Mouse (Mus musculus): Measurements from ENCODE around the gene Rap1gap. TPM values are rescaled to one million over a fixed set of nuclear protein-coding genes. Genes with fewer than 3 reads are reported as not detected.
A peak's percentile ranks its signal among the peaks of the same experiment; 100 is the strongest.

The Rap1gap gene
- polyA plus RNA-seq, 1 experiment from 2014 or later: 7.7 TPM

DNA sequence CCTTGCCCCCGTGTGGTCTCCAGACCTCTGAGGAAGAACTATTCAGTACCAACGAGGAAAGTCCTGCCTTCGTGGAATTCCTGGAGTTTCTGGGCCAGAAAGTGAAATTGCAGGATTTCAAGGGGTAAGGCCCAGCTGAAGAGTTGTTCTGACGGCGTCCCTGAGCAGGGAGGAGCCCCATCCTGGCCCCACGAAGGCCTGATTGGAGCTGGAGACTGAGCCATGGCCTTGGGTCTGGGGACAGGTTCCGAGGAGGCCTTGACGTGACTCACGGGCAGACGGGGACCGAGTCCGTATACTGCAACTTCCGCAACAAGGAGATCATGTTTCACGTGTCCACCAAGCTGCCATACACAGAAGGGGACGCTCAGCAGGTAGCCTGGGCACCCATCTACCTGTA lies 53.1 kb downstream of the Rap1gap start:
- Histone ChIP-seq H3K4me1 (peaks cover 25% of the 10 kb centered on the region), H3K27me3 (0 out of 2 replicates have a peak, but pooled peaks cover 3% of the 10 kb centered on the region), H3K9me3 (no peaks in the 10 kb centered on the region), H3K9ac (no peak overlapping the region), H3K4me2 (no peak overlapping the region), H3K4me3 (no peak overlapping the region), H3K27ac (no peak overlapping the region), H3K36me3 (no peaks in the 10 kb centered on the region; the same call in 1 of the 2 replicates)
- ATAC-seq (ENCODE audit: insufficient number of reproducible peaks, low FRiP score, low TSS enrichment, low read depth): no peak
- WGBS: 66% methylated on average over 15 of the region's 15 CpGs

DNA sequence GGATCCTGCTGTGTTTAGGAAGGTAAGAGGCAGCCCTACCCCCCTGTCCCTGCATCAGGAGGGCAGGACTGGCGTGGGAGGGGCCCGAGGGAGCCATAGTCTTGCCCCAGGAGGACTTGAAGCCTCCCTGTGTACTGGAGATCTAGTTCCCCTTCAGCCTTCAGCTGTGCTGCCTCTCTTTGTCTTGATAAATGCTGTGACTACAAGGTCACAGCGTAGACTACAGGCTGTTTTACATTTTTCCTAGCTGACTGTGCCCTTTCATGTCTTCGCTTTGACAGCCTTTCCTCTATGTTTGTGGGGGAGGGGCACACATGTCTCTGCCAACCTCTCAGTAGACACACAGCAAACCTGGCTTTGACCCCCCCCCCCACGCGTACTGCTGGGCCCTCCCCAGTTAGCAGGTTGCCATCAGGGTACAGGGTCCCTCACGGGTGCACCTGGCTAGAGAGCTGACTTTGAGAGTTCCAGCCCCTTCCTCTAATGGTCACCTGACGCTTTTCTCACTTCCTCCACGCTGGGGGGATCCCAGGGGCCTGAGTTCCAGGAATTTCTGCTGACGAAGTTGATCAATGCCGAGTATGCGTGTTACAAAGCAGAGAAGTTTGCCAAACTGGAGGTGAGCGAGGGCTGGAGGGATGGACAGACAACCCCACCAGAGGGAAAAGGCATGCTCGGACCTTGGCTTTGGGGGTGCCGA lies 55.0 kb downstream of the Rap1gap start:
- H3K9me3 ChIP-seq: no peaks in the 10 kb centered on the region
- ATAC-seq (ENCODE audit: insufficient number of reproducible peaks, low FRiP score, low TSS enrichment, low read depth): no peak
- H3K4me3 ChIP-seq: no peak overlapping the region
- H3K27me3 ChIP-seq: peaks cover 21% of the 10 kb centered on the region
- H3K27ac ChIP-seq: no peak overlapping the region
- no peaks in the 10 kb centered on the region; the same call in 1 of the 2 replicates for H3K36me3 ChIP-seq
- 28% methylated on average over 15 of the region's 15 CpGs for WGBS
- H3K4me1 ChIP-seq: peaks cover 39% of the 10 kb centered on the region
- H3K9ac ChIP-seq: no peak overlapping the region
- no peak overlapping the region for H3K4me2 ChIP-seq

DNA sequence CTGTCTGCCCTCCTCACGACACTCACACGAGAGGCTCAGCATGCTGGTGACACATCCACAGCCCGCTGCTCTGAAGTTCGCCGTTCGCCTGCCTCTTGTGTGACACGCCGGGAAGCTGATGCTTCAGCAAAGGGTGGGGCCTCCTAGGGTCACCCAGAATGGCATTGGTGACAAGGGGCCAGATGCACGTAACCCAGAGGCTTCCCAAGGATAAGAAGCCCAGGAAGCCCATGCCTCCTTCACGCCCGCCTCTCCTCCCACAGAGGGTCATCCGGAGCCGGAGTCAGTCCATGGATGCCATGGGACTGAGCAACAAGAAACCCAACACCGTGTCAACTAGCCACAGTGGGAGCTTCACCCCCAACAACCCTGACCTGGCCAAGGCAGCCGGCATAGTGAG lies 57.0 kb downstream of the Rap1gap start:
- H3K36me3 ChIP-seq: no peaks in the 10 kb centered on the region; the same call in 1 of the 2 replicates
- no peak overlapping the region for H3K9ac ChIP-seq
- H3K27ac ChIP-seq: no peak overlapping the region
- WGBS: 86% methylated on average over 15 of the region's 15 CpGs
- ATAC-seq (ENCODE audit: insufficient number of reproducible peaks, low FRiP score, low TSS enrichment, low read depth): no peak
- peaks cover 41% of the 10 kb centered on the region for H3K4me1 ChIP-seq
- H3K27me3 ChIP-seq: peaks cover 24% of the 10 kb centered on the region
- no peak overlapping the region for H3K4me3 ChIP-seq
- H3K9me3 ChIP-seq: no peaks in the 10 kb centered on the region
- H3K4me2 ChIP-seq: no peak overlapping the region

DNA sequence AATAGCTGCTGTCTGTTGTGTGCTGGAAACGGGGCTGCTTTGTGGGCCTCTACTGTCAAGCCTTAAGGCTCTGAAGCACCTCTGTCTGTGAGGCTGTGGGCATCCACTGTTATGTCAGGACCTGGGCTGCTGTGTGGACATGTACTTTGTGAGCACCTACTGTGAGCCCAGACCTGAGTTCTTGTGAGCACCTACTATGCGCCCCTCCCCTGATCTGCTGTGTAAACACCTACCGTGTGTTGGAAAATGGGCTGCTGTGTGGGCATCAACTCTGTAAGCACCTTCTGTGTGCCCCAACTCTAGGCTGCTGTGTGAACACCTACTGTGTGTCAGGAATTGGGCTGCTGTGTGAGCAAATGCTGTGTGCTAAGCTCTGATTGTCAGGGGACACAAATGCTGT lies 57.7 kb downstream of the Rap1gap start:
- WGBS: 85% methylated on average over 3 of the region's 3 CpGs
- H3K27me3 ChIP-seq: peaks cover 26% of the 10 kb centered on the region
- H3K27ac ChIP-seq: no peak overlapping the region

DNA sequence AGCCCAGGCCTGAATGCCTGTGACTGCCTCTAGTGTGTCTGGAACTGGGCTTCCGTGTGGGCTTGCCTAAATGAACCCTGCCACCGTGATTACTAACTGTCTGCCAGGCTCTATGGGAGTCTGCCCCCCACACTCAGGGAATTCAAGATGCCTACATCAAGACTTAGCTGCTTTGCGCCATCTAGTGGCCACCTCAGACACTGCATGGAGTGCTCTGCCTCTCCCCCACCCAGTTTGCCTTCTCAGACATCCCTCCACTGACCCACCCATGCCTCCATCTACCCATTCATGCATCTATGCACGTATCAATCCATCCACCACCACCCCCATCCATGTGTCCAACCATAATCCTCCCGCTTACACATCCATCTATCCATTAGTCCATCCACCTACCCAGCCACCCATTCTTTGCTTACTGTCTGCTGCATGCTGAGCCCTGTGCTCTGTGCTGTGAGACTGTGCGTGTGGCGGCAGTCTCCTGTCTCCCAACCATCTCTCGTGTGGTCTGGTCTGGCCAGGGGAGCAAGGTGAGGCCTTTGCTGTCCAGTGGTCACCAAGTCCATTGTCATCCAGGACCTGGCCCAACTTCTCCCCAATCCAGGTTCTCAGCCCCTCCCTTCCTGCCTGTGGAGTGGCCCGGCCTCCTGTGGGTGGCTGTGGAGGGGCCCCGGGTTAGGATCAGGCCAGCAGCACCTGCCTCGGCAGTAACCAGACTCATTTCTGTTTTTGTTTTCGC lies 58.3 kb downstream of the Rap1gap start:
- H3K27ac ChIP-seq: no peak overlapping the region
- H3K9ac ChIP-seq: no peak overlapping the region
- H3K36me3 ChIP-seq: no peaks in the 10 kb centered on the region; the same call in 1 of the 2 replicates
- H3K4me1 ChIP-seq: peaks cover 41% of the 10 kb centered on the region
- H3K9me3 ChIP-seq: no peaks in the 10 kb centered on the region
- no peak overlapping the region for H3K4me2 ChIP-seq
- H3K4me3 ChIP-seq: no peak overlapping the region
- 22% methylated on average over 12 of the region's 12 CpGs for WGBS
- ATAC-seq (ENCODE audit: insufficient number of reproducible peaks, low FRiP score, low TSS enrichment, low read depth): no peak
- H3K27me3 ChIP-seq: peaks cover 30% of the 10 kb centered on the region

More for the DNA sequence above, 57.7 kb downstream of the Rap1gap start:
- no peak overlapping the region for H3K4me2 ChIP-seq
- no peaks in the 10 kb centered on the region for H3K9me3 ChIP-seq
- ATAC-seq (ENCODE audit: insufficient number of reproducible peaks, low FRiP score, low TSS enrichment, low read depth): no peak
- no peak overlapping the region for H3K9ac ChIP-seq
- no peak overlapping the region for H3K4me3 ChIP-seq
- H3K36me3 ChIP-seq: no peaks in the 10 kb centered on the region; the same call in 1 of the 2 replicates
- H3K4me1 ChIP-seq: peaks cover 38% of the 10 kb centered on the region

DNA sequence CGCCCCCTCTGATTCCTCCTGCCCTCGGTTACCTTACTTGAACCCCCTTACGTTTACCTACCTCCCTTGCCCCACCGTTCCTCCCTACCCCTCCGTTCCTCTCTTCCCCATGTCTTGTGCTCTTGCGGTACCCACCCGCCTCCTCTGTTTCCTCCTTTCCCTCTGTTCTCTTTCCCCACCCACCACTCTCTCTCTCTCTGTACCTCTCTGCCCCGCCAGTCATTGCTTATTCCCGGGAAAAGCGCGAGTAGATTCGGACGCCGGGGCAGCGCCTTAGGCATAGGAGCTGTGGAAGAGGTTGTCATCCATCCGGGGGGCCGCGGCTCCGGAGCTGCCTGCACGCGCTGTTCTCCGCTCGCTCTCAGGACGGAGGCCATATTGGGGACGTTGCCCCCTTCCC lies 59.0 kb downstream of the Rap1gap start:
- Histone ChIP-seq H3K4me3 (peak overlapping the region; percentile 9; the same call in 1 of the 2 replicates), H3K9me3 (no peaks in the 10 kb centered on the region), H3K27me3 (peaks cover 37% of the 10 kb centered on the region), H3K4me2 (peak overlapping the region; percentile 30), H3K36me3 (no peaks in the 10 kb centered on the region; the same call in 1 of the 2 replicates), H3K4me1 (peaks cover 46% of the 10 kb centered on the region), H3K27ac (no peak overlapping the region), H3K9ac (no peak overlapping the region)
- 33% methylated on average over 25 of the region's 25 CpGs for WGBS
- ATAC-seq (ENCODE audit: insufficient number of reproducible peaks, low FRiP score, low TSS enrichment, low read depth): no peak

DNA sequence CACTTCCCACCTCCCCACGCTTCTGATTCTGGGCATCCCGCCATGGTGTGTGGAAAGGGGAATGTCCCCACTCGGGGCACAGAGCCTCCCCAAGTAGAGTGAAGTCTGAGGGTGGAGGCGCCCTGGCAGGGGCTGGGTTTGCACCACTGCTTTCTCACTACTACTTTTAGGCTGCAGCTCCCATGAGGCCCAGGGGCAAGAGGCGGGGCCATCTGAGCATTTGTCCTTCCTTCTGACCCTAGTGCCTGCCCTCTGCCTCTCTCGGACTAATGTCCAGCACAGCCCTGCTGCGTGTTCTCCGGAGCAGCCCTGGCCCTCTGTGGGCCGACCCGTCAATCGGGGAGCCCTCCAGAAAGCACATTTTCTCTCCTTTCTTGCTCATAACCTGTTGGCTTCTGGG lies 59.7 kb downstream of the Rap1gap start:
- ATAC-seq (ENCODE audit: insufficient number of reproducible peaks, low FRiP score, low TSS enrichment, low read depth): no peak
- H3K27ac ChIP-seq: no peak overlapping the region
- WGBS: 36% methylated on average over 11 of the region's 11 CpGs
- H3K4me1 ChIP-seq: peaks cover 46% of the 10 kb centered on the region
- H3K4me3 ChIP-seq: no peak overlapping the region
- no peaks in the 10 kb centered on the region; the same call in 1 of the 2 replicates for H3K36me3 ChIP-seq
- H3K27me3 ChIP-seq: peaks cover 44% of the 10 kb centered on the region
- H3K9ac ChIP-seq: no peak overlapping the region
- no peaks in the 10 kb centered on the region for H3K9me3 ChIP-seq
- peak overlapping the region; percentile 30; the same call in 1 of the 2 replicates for H3K4me2 ChIP-seq

DNA sequence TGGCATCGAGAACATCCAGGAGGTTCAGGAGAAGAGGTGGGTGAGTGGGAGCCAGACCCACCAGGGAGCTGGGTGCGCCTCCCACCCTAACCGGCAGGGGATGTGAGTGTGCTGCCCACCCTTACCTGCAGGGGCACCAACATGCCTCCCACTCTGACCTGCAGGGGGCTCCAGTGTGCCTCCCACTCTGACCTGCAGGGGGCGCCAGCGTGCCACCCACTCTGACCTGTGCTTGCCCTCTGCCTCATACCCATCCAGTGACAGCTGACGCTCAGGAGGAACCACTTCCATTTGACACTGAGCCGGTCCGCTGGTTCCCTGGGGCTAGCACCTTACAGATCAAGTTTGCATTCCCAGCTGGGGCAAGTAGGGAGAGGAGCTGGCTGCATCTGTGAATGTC lies 60.2 kb downstream of the Rap1gap start:
- Histone ChIP-seq H3K36me3 (no peaks in the 10 kb centered on the region; the same call in 1 of the 2 replicates), H3K4me3 (no peak overlapping the region), H3K4me2 (no peak overlapping the region), H3K4me1 (peaks cover 44% of the 10 kb centered on the region), H3K9ac (no peak overlapping the region), H3K27ac (no peak overlapping the region), H3K27me3 (peaks cover 49% of the 10 kb centered on the region), H3K9me3 (no peaks in the 10 kb centered on the region)
- WGBS: 54% methylated on average over 8 of the region's 8 CpGs
- no peak for ATAC-seq (ENCODE audit: insufficient number of reproducible peaks, low FRiP score, low TSS enrichment, low read depth)

DNA sequence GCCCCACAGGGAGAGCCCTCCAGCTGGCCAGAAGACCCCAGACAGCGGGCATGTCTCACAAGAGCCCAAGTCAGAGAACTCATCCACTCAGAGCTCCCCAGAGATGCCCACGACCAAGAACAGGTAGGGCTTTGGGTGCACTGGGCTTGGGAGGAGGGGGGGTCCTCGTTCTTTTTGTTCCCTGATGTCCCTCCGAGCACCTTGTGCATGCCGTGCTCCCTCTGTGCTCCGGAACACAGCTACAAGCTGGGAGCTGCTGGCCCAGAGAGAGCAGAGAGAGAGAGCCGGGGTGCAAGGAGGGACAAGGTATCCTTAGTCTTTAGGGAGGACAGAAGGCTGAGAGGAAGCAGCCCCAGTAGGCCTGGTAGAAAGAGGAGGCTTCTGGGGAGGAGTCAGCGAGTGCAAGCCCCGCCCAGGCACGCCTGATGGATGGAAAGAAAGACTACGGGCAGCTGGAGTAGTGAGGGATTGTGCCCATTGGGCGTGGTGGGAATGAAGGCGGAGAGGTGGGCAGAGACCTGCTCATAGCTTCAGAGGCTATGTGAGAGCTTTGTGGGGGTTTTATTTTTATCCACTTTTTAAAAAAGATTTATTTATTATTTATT lies 61.1 kb downstream of the Rap1gap start:
- no peaks in the 10 kb centered on the region for H3K9me3 ChIP-seq
- no peak for ATAC-seq (ENCODE audit: insufficient number of reproducible peaks, low FRiP score, low TSS enrichment, low read depth)

DNA sequence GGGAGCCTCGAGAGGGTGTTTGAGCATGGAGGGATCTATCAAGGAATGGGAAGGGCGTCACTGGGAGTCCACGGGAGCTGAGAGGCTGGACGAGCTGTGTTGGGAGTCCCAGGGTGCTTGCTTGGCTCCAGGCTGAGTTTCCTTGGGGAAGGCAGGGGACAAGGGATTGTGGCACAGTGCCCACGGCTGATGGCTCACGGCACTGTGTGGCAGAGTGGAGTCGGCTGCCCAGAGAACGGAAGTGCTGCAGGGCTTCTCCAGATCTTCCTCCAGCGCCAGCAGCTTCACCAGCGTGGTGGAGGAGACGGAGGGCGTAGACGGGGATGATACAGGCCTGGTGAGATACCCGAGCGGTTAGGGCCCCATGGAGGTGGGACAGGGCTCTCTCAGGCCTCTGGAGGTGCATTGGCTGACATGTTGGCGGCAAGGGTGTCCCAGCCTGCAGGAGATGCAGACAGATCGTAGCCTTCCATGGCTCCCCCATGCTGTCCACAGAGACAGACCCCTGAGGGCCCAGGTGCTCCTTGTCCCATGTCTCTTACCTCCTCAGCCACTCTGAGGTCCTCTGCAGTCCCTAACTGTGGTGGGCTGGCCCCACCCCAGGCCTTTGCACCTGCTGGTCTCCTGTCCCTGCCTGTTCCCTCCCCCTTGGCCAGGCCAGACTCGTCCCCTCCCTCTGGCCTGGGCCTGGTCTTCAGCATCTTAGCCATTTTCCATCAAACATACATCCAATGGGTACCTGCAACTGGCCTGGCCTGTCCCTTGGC lies 62.4 kb downstream of the Rap1gap start:
- H3K27ac ChIP-seq: no peak overlapping the region
- H3K4me1 ChIP-seq: peaks cover 45% of the 10 kb centered on the region
- WGBS: 76% methylated on average over 18 of the region's 18 CpGs
- no peak overlapping the region for H3K4me2 ChIP-seq
- H3K9ac ChIP-seq: no peak overlapping the region
- no peaks in the 10 kb centered on the region for H3K9me3 ChIP-seq
- H3K36me3 ChIP-seq: no peaks in the 10 kb centered on the region
- H3K27me3 ChIP-seq: peaks cover 50% of the 10 kb centered on the region
- no peak for ATAC-seq (ENCODE audit: insufficient number of reproducible peaks, low FRiP score, low TSS enrichment, low read depth)
- H3K4me3 ChIP-seq: no peak overlapping the region

More for the DNA sequence above, 61.1 kb downstream of the Rap1gap start:
- no peaks in the 10 kb centered on the region; the same call in 1 of the 2 replicates for H3K36me3 ChIP-seq
- peaks cover 43% of the 10 kb centered on the region for H3K4me1 ChIP-seq
- 70% methylated on average over 13 of the region's 13 CpGs for WGBS
- H3K27ac ChIP-seq: no peak overlapping the region
- no peak overlapping the region for H3K4me3 ChIP-seq
- H3K4me2 ChIP-seq: no peak overlapping the region
- no peak overlapping the region for H3K9ac ChIP-seq
- H3K27me3 ChIP-seq: peaks cover 51% of the 10 kb centered on the region

DNA sequence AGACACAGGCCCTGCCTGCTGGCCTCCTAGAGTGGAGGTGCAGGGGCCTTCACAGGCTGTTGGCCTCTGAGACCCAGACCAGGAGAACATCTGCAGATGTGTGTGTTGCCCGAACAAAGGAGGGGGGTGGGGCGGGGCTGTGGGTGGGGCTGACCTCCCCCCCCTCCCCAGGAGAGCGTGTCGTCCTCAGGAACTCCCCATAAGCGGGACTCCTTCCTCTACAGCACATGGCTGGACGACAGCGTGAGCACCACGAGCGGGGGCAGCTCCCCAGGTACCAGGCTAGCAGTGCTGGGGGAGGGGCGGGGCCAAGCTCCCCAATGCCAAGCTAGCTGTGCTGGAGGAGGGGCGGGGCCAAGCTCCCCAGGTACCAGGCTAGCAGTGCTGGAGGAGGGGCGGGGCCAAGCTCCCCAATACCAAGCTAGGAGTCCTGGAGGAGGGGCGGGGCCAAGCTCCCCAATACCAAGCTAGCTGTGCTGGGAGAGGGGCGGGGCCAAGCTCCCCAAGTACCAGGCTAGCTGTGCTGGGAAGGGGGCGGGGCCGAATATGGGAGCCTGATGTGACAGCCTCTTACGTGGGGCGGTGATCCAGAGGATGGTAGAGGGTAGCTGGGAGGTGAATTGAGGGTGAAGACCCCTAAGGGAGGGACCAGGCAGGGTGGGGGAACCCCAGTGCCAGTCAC lies 63.1 kb downstream of the Rap1gap start:
- ATAC-seq (ENCODE audit: insufficient number of reproducible peaks, low FRiP score, low TSS enrichment, low read depth): no peak
- Histone ChIP-seq H3K9ac (no peak overlapping the region), H3K27ac (no peak overlapping the region), H3K9me3 (no peaks in the 10 kb centered on the region), H3K4me3 (no peak overlapping the region), H3K27me3 (peaks cover 56% of the 10 kb centered on the region), H3K36me3 (no peaks in the 10 kb centered on the region), H3K4me2 (no peak overlapping the region), H3K4me1 (peaks cover 45% of the 10 kb centered on the region)
- whole genome bisulfite sequencing: 2% methylated on average over 15 of the region's 18 CpGs

All from limb, embryonic 15.5 days (tissue).